In genomic region chr2:164167752-164168570, GRCm38 (mm10) we compare ENCODE assay signal across 10 mouse cellular contexts. TPM values are rescaled to one million over a fixed set of nuclear protein-coding genes. Genes with fewer than 3 reads are reported as not detected.
A peak's percentile ranks its signal among the peaks of the same experiment; 100 is the strongest.
DNase-seq lines count a peak whose midpoint lies in the region; ATAC-seq and TF ChIP-seq lines count a peak whose summit lies in the region.
"Had no signal": no experiment of that assay in that cellular context is flagged by ENCODE, and none has a peak within 500 bp of the region (broad histone marks: within the 10 kb centered on the region; RNA-seq: fewer than 3 reads in every experiment).

No protein-coding gene starts in this region.

- H3K4me2 ChIP-seq in kidney, embryonic 15.5 days, result peak overlapping the region; percentile 70
- peak overlapping the region; percentile 58 for H3K4me2 ChIP-seq in hindbrain, embryonic 12.5 days (replicated peaks)
- H3K4me2 ChIP-seq in midbrain, embryonic 15.5 days, result peak overlapping the region; percentile 62

- H3K4me3 ChIP-seq in kidney, embryonic 15.5 days (replicated peaks), result peak overlapping the region; percentile 36
- H3K4me3 ChIP-seq in kidney, adult 2 months (ENCODE audit: insufficient read depth, low read depth, low read length), result no peak overlapping the region
- peak overlapping the region; percentile 35 for H3K4me3 ChIP-seq in hindbrain, embryonic 12.5 days
- peak overlapping the region; percentile 40 for H3K4me3 ChIP-seq in midbrain, embryonic 15.5 days

- no peak overlapping the region for H3K9ac ChIP-seq in kidney, embryonic 15.5 days
- peak overlapping the region; percentile 45; the same call in 1 of the 2 replicates for H3K9ac ChIP-seq in hindbrain, embryonic 12.5 days
- H3K9ac ChIP-seq in midbrain, embryonic 15.5 days, result peak overlapping the region; percentile 16

- H3K9me3 ChIP-seq in kidney, embryonic 15.5 days (replicated peaks), result no peaks in the 10 kb centered on the region
- no peaks in the 10 kb centered on the region for H3K9me3 ChIP-seq in hindbrain, embryonic 12.5 days (replicated peaks)
- H3K9me3 ChIP-seq in midbrain, embryonic 15.5 days, result no peaks in the 10 kb centered on the region

- H3K27ac ChIP-seq in kidney, embryonic 15.5 days, result no peak overlapping the region
- H3K27ac ChIP-seq in kidney, adult 2 months (ENCODE audit: insufficient read depth, low read depth, low read length), result no peak overlapping the region
- H3K27ac ChIP-seq in hindbrain, embryonic 12.5 days, result no peak overlapping the region
- H3K27ac ChIP-seq in midbrain, embryonic 15.5 days, result no peak overlapping the region
- H3K27ac ChIP-seq: macrophage had no signal

- 13% methylated on average over 90 of the region's 90 CpGs for WGBS in kidney, embryonic 15.5 days
- WGBS in kidney, adult 2 months, result 13% methylated on average over 90 of the region's 90 CpGs
- 10% methylated on average over 89 of the region's 90 CpGs for WGBS in hindbrain, embryonic 12.5 days
- WGBS in midbrain, embryonic 15.5 days, result 12% methylated on average over 83 of the region's 90 CpGs

- no peak for DNase-seq in kidney, adult 2 months
- peak; percentile 47 for DNase-seq in brain, embryonic 14.5 days (ENCODE audit: low read depth)
- DNase-seq in ovary, postnatal 36 days (ENCODE audit: low spot score), result no peak
- no peak for DNase-seq in T-cell, adult 2 months (ENCODE audit: low spot score)
- no peak for DNase-seq in kidney, adult 11 months

- peaks cover 30% of the 10 kb centered on the region for H3K4me1 ChIP-seq in kidney, embryonic 15.5 days
- H3K4me1 ChIP-seq in kidney, adult 2 months (ENCODE audit: control insufficient read depth, insufficient read depth, low read length), result no peaks in the 10 kb centered on the region
- peaks cover 25% of the 10 kb centered on the region for H3K4me1 ChIP-seq in hindbrain, embryonic 12.5 days
- peaks cover 30% of the 10 kb centered on the region for H3K4me1 ChIP-seq in midbrain, embryonic 15.5 days

- H3K27me3 ChIP-seq in kidney, embryonic 15.5 days, result peaks cover 76% of the 10 kb centered on the region
- peaks cover 2% of the 10 kb centered on the region for H3K27me3 ChIP-seq in kidney, adult 2 months (replicated peaks; ENCODE audit: control insufficient read depth, insufficient read depth, low read length)
- H3K27me3 ChIP-seq in hindbrain, embryonic 12.5 days, result peaks cover 69% of the 10 kb centered on the region
- H3K27me3 ChIP-seq in midbrain, embryonic 15.5 days (replicated peaks), result peaks cover 59% of the 10 kb centered on the region
- H3K27me3 ChIP-seq: Patski had no signal

- no peaks in the 10 kb centered on the region for H3K36me3 ChIP-seq in kidney, embryonic 15.5 days
- no peaks in the 10 kb centered on the region for H3K36me3 ChIP-seq in kidney, adult 2 months (ENCODE audit: control insufficient read depth, insufficient read depth, low read length)
- H3K36me3 ChIP-seq in hindbrain, embryonic 12.5 days, result no peaks in the 10 kb centered on the region
- H3K36me3 ChIP-seq in midbrain, embryonic 15.5 days (replicated peaks), result no peaks in the 10 kb centered on the region

- TF ChIP-seq POLR2A in kidney, adult 2 months (IDR thresholded peaks at IDR 0.05; ENCODE audit: low read depth, low read length), result no peak
- TF ChIP-seq POLR2A in brain, embryonic 14.5 days (IDR thresholded peaks at IDR 0.05; ENCODE audit: borderline replicate concordance, extremely low read depth, insufficient read depth, insufficient read length, poor library complexity, severe bottlenecking), result no peak

- peak; percentile 52 for ATAC-seq in kidney, embryonic 15.5 days (replicated peaks; ENCODE audit: low FRiP score)
- peak; percentile 66; the same call in 1 of the 2 replicates for ATAC-seq in hindbrain, embryonic 12.5 days (ENCODE audit: low FRiP score)
- peak; percentile 85 for ATAC-seq in midbrain, embryonic 15.5 days (replicated peaks)
- ATAC-seq: Patski had no signal

- TF ChIP-seq CTCF in kidney, adult 2 months (conservative IDR thresholded peaks at IDR 0.05; ENCODE audit: insufficient read depth, insufficient read length, low read depth, low read length), result no peak
- no peak for TF ChIP-seq CTCF in brain, embryonic 14.5 days (IDR thresholded peaks at IDR 0.05; ENCODE audit: borderline replicate concordance, extremely low read depth, insufficient read depth, insufficient read length)

RNA-seq across cellular contexts. Expression of gene Kcns1, which starts 3.0 kb away (rescaled TPM):
- 0.23 and 0.28 TPM in 2 replicates for polyA plus RNA-seq in kidney, embryonic 15.5 days (2015; fragmentation: Nextera tagmentation; extraction: Ambion mirVana)
- 0.36 and 0.48 TPM in 2 replicates for polyA plus RNA-seq in kidney, adult 2 months (2012; rRNA removed)
- 0.83 and 1.5 TPM in 2 replicates for polyA plus RNA-seq in brain, embryonic 14.5 days (2012; rRNA removed)
- 0.27 and 0.30 TPM in 2 replicates for polyA plus RNA-seq in hindbrain, embryonic 12.5 days (2016; fragmentation: Nextera tagmentation; extraction: Ambion mirVana)
- 1.3 and 1.7 TPM in 2 replicates for polyA plus RNA-seq in midbrain, embryonic 15.5 days (2015; fragmentation: Nextera tagmentation; extraction: Ambion mirVana)
- polyA plus RNA-seq: macrophage, Patski had no signal

RNA-seq across cellular contexts. Expression of gene Wfdc5, which starts 14.6 kb away (rescaled TPM):
- 0.13 TPM in 1 of 2 replicates, not detected in the other for polyA plus RNA-seq in kidney, embryonic 15.5 days (2015; fragmentation: Nextera tagmentation; extraction: Ambion mirVana)
- polyA plus RNA-seq in kidney, adult 2 months (2012; rRNA removed), result not detected in 2 replicates
- polyA plus RNA-seq in brain, embryonic 14.5 days (2012; rRNA removed), result not detected in 2 replicates
- not detected in 2 replicates for polyA plus RNA-seq in hindbrain, embryonic 12.5 days (2016; fragmentation: Nextera tagmentation; extraction: Ambion mirVana)
- polyA plus RNA-seq in midbrain, embryonic 15.5 days (2015; fragmentation: Nextera tagmentation; extraction: Ambion mirVana), result not detected in 2 replicates
- polyA plus RNA-seq: macrophage had no signal

RNA-seq across cellular contexts. Expression of gene Wfdc12, which starts 22.4 kb away (rescaled TPM):
- polyA plus RNA-seq in kidney, embryonic 15.5 days (2015; fragmentation: Nextera tagmentation; extraction: Ambion mirVana), result 0.55 TPM in 1 of 2 replicates, not detected in the other
- polyA plus RNA-seq in kidney, adult 2 months (2012; rRNA removed), result not detected in 2 replicates
- polyA plus RNA-seq in brain, embryonic 14.5 days (2012; rRNA removed), result not detected in 2 replicates
- 0.31 TPM in 1 of 2 replicates, not detected in the other for polyA plus RNA-seq in hindbrain, embryonic 12.5 days (2016; fragmentation: Nextera tagmentation; extraction: Ambion mirVana)
- not detected in 2 replicates for polyA plus RNA-seq in midbrain, embryonic 15.5 days (2015; fragmentation: Nextera tagmentation; extraction: Ambion mirVana)
- polyA plus RNA-seq: macrophage, Patski had no signal

RNA-seq across cellular contexts. Expression of gene Wfdc15a, which starts 32.0 kb away (rescaled TPM):
- polyA plus RNA-seq in kidney, embryonic 15.5 days (2015; fragmentation: Nextera tagmentation; extraction: Ambion mirVana), result not detected in 2 replicates
- polyA plus RNA-seq in kidney, adult 2 months (2012; rRNA removed), result 0.20 TPM in 1 of 2 replicates, not detected in the other
- not detected in 2 replicates for polyA plus RNA-seq in brain, embryonic 14.5 days (2012; rRNA removed)
- polyA plus RNA-seq in hindbrain, embryonic 12.5 days (2016; fragmentation: Nextera tagmentation; extraction: Ambion mirVana), result not detected in 2 replicates
- not detected in 2 replicates for polyA plus RNA-seq in midbrain, embryonic 15.5 days (2015; fragmentation: Nextera tagmentation; extraction: Ambion mirVana)
- polyA plus RNA-seq: macrophage, Patski had no signal

RNA-seq across cellular contexts. Expression of gene Wfdc15b, which starts 53.5 kb away (rescaled TPM):
- 70.1 and 91.1 TPM in 2 replicates for polyA plus RNA-seq in kidney, embryonic 15.5 days (2015; fragmentation: Nextera tagmentation; extraction: Ambion mirVana)
- 492 and 557 TPM in 2 replicates for polyA plus RNA-seq in kidney, adult 2 months (2012; rRNA removed)
- polyA plus RNA-seq in brain, embryonic 14.5 days (2012; rRNA removed), result not detected in 2 replicates
- polyA plus RNA-seq in hindbrain, embryonic 12.5 days (2016; fragmentation: Nextera tagmentation; extraction: Ambion mirVana), result not detected in 2 replicates
- not detected in 2 replicates for polyA plus RNA-seq in midbrain, embryonic 15.5 days (2015; fragmentation: Nextera tagmentation; extraction: Ambion mirVana)
- polyA plus RNA-seq: macrophage, Patski had no signal
